Mouse (Mus musculus) thymus, adult 2 months (tissue): Measurements from ENCODE around the gene Gm36028.

Experiments used
- CTCF ChIP-seq: fragments of 200-500 bp; IDR thresholded peaks from 2 replicates; pipeline ENCODE4 v1.5.1; 2012; ENCODE audit warnings: mild to moderate bottlenecking, control low read depth, low read length, moderate library complexity, borderline replicate concordance; ENCODE audit not compliant: control insufficient read depth, poor library complexity, insufficient read depth; ENCODE audit errors: extremely low read depth
- POLR2A ChIP-seq: fragments of 200-500 bp; IDR thresholded peaks from 2 replicates; pipeline ENCODE4 v1.6.1; 2012; ENCODE audit warnings: mild to moderate bottlenecking, low read length, control low read depth, moderate library complexity; ENCODE audit not compliant: control insufficient read depth, poor library complexity, insufficient read depth; ENCODE audit errors: extremely low read depth

DNA sequence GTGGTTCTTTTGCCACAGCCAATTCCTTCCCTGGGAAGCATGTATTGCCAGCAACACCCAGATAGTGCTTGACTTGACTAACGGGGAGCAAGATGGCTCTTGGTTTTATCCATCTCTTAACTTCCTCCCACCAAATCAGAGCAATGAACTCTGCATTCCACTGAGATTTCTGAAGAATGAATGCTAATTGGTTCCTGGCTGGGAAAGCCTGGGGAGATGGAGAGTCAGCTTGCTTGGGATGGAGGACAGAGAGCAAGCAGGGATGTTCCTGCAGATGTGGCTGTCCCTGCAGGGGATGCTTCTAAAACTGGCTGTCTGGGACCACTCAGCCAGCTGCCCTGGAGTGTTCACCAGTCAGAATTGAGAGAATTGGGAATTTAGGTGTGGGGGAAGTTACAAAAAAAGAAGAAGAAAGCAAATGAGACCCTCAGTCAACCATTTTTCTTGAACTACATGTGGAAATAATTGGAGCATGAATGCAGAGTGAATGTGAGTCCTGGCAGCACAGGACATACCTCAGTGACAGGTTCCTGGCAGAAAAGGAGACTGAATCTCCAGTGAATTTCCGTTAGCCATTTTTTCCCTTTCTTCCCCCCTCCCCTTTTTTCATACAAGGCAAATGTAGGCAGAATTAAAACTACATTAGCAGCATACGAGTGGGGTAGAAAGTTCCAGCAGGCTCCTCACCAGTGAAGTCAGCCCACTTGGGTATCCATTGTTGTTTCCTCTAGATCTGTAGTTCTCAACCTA, 55.0 kb downstream of the Gm36028 start:
- TF ChIP-seq CTCF: no peak
- TF ChIP-seq POLR2A: no peak
